Mouse (Mus musculus) forebrain, embryonic 10.5 days (tissue): ENCODE measurements around the gene Trak1. TPM values are rescaled to one million over a fixed set of nuclear protein-coding genes. Genes with fewer than 3 reads are reported as not detected.

Experiments
- DNase-seq: peaks from one replicate; pipeline ENCODE4 v3.0.0-alpha.2; 2017; ENCODE audit warnings: low spot score; ENCODE audit errors: extremely low spot score
- H3K27ac ChIP-seq: fragments of 300-500 bp; sonication (generic); 2 replicates; pipeline ENCODE4 v1.5.1; 2016; ENCODE audit warnings: mild to moderate bottlenecking
- H3K27me3 ChIP-seq: fragments of 300-500 bp; sonication (generic); 2 replicates; pipeline ENCODE4 v1.6.1; 2016; ENCODE audit warnings: mild to moderate bottlenecking; ENCODE audit not compliant: poor library complexity, severe bottlenecking
- H3K36me3 ChIP-seq: fragments of 300-500 bp; sonication (generic); replicated peaks from 2 replicates; pipeline ENCODE4 v1.6.1; 2016; ENCODE audit warnings: mild to moderate bottlenecking, moderate library complexity
- H3K4me1 ChIP-seq: fragments of 300-500 bp; sonication (generic); 2 replicates; pipeline ENCODE4 v1.6.1; 2016
- H3K4me3 ChIP-seq: fragments of 300-500 bp; sonication (generic); 2 replicates; pipeline ENCODE4 v1.5.1; 2016; ENCODE audit warnings: mild to moderate bottlenecking, moderate library complexity
- H3K9me3 ChIP-seq: fragments of 300-500 bp; sonication (generic); 2 replicates; pipeline ENCODE4 v1.6.1; 2016; ENCODE audit warnings: mild to moderate bottlenecking, moderate library complexity
- WGBS: fragments of 180-500 bp; shearing (Covaris S2); methylation state at CpG from one replicate; pipeline ENCODE4 v1.1.7; 2016; 5-methylcytosine and 5-hydroxymethylcytosine counted together
- polyA plus RNA-seq: library from polyadenylated mRNA; unstranded; fragments of >200 nt; fragmentation: Nextera tagmentation; extraction: Ambion mirVana; gene quantifications from 2 replicates; pipeline ENCODE4 v1.2.1, GENCODE M21; 2016

Gene Trak1
- polyA plus RNA-seq, 1 experiment from 2014 or later: 27.4 TPM

GRCm38 (mm10) chr9:121424281-121425164 is 127.2 kb downstream of the Trak1 start:
- no peaks in the 10 kb centered on the region for H3K27me3 ChIP-seq
- no peak for DNase-seq
- H3K9me3 ChIP-seq: no peaks in the 10 kb centered on the region
- H3K27ac ChIP-seq: no peak overlapping the region
- H3K36me3 ChIP-seq: no peaks in the 10 kb centered on the region
- peaks cover 4% of the 10 kb centered on the region; the same call in 1 of the 2 replicates for H3K4me1 ChIP-seq
- no peak overlapping the region for H3K4me3 ChIP-seq
- WGBS: 88% methylated on average over 16 of the region's 16 CpGs

- 91% methylated on average over 3 of the region's 3 CpGs for WGBS
- Histone ChIP-seq H3K36me3 (0 out of 2 replicates have a peak, but pooled peaks cover under 1% of the 10 kb centered on the region), H3K9me3 (no peaks in the 10 kb centered on the region)
Observed at GRCm38 (mm10) chr9:121426451-121426850, 129.1 kb downstream of the Trak1 start.

GRCm38 (mm10) chr9:121426902-121427301 is 129.6 kb downstream of the Trak1 start:
- no peak overlapping the region for H3K4me3 ChIP-seq
- H3K9me3 ChIP-seq: no peaks in the 10 kb centered on the region
- H3K27ac ChIP-seq: no peak overlapping the region
- 0 out of 2 replicates have a peak, but pooled peaks cover 5% of the 10 kb centered on the region for H3K36me3 ChIP-seq
- no peak for DNase-seq
- WGBS: 87% methylated on average over 5 of the region's 5 CpGs
- H3K4me1 ChIP-seq: peaks cover 12% of the 10 kb centered on the region
- no peaks in the 10 kb centered on the region for H3K27me3 ChIP-seq

More at GRCm38 (mm10) chr9:121426451-121426850, 129.1 kb downstream of the Trak1 start:
- H3K4me3 ChIP-seq: no peak overlapping the region
- no peak for DNase-seq
- peaks cover 12% of the 10 kb centered on the region for H3K4me1 ChIP-seq
- H3K27ac ChIP-seq: no peak overlapping the region
- no peaks in the 10 kb centered on the region for H3K27me3 ChIP-seq

GRCm38 (mm10) chr9:121429592-121429991 is 132.3 kb downstream of the Trak1 start:
- peaks cover 24% of the 10 kb centered on the region for H3K36me3 ChIP-seq
- DNase-seq: no peak
- H3K4me3 ChIP-seq: no peak overlapping the region
- peaks cover 9% of the 10 kb centered on the region for H3K4me1 ChIP-seq
- H3K27me3 ChIP-seq: no peaks in the 10 kb centered on the region
- no peak overlapping the region for H3K27ac ChIP-seq
- H3K9me3 ChIP-seq: no peaks in the 10 kb centered on the region
- WGBS: 89% methylated on average over 7 of the region's 7 CpGs

DNA sequence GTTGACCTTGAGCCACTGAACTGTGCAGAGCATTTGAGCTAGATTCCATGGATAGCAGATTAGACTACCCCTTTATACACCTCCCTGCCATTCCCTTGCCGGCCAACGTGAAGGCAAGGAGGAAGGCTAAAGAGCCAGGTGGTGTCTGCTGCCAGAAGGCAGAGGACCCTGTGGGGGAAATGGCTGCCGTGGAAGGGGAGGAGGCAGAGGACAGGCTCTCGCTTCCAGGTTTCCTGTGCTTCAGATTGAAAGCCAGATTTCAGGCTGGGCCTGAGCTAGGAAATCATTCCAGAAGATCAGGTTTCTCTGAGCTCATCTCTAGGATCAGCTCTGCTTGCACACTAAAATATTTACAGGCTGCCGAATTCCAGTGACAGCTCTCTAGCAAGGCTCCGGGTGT is 133.1 kb downstream of the Trak1 start:
- WGBS: 72% methylated on average over 6 of the region's 6 CpGs
- H3K27ac ChIP-seq: no peak overlapping the region
- DNase-seq: no peak
- no peaks in the 10 kb centered on the region for H3K27me3 ChIP-seq
- H3K36me3 ChIP-seq: peaks cover 27% of the 10 kb centered on the region
- peaks cover 8% of the 10 kb centered on the region for H3K4me1 ChIP-seq
- no peaks in the 10 kb centered on the region for H3K9me3 ChIP-seq
- H3K4me3 ChIP-seq: no peak overlapping the region

DNA sequence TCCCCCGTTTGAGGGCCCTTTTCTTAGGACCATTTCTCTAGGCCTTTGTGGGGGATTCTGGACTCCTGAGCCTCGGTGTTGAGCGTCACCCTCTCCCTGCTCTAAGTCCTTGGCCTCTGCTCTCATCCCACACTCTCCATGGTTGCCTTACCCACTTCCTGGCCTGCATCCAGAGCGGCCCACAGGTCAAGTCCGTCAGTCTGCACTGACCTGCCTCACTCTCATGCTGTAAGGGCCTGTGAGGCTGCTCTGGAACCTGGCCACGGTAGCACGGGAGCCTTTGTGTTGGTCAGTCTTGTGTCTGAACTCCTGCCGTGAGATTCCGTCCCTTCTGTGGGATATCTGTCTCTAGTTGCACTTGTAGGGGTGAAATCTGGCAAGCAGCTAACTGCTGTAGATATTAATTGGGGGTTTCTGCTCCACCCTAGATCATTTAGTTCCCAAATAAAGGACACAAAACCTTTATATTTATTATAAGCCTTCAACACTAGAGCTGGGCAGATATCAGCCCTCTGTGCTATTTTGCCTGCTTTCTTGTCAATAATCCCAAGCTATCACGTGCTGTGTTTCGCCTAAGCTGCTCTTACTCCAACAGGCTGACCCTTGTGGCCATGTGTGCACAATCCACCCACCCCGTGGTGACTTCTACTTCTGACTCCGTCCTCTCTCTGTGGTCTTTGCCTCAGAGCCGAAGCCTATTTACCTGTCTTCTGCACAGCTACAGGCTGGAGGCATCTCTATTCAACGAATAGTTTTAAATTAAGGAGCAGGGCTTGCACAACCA is 136.6 kb downstream of the Trak1 start:
- Histone ChIP-seq H3K9me3 (no peaks in the 10 kb centered on the region), H3K36me3 (peaks cover 27% of the 10 kb centered on the region), H3K27me3 (no peaks in the 10 kb centered on the region), H3K4me3 (no peak overlapping the region), H3K27ac (peak overlapping the region; percentile 31; the same call in 1 of the 2 replicates), H3K4me1 (peaks cover 12% of the 10 kb centered on the region)
- 91% methylated on average over 15 of the region's 15 CpGs for WGBS
- no peak for DNase-seq

GRCm38 (mm10) chr9:121435332-121435956 is 138.1 kb downstream of the Trak1 start:
- Histone ChIP-seq H3K4me3 (no peak overlapping the region), H3K27me3 (no peaks in the 10 kb centered on the region), H3K4me1 (peaks cover 6% of the 10 kb centered on the region), H3K27ac (no peak overlapping the region), H3K9me3 (no peaks in the 10 kb centered on the region), H3K36me3 (peaks cover 33% of the 10 kb centered on the region)
- WGBS: 80% methylated on average over 3 of the region's 3 CpGs
- DNase-seq: no peak

DNA sequence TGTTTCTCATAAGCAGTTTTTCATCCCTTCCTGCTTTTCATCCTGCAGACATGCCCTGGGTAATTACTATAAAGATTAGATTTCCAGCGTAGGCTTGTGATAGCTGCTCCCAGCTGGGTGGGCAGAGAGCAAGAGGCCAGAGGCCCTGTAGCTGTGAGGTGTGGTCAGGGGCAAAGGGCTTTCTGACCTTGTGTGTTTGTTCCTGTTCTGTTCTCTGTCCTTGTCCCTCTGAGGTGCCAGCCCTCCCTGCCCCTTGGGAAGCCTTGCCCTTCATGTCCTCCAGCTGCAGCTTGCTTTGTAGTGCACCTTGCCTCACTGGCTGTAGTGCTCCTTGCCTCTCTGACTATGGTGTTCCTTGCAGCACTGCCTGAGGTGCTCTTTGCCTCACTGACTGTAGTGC is 139.2 kb downstream of the Trak1 start:
- Histone ChIP-seq H3K4me1 (0 out of 2 replicates have a peak, but pooled peaks cover 4% of the 10 kb centered on the region), H3K4me3 (no peak overlapping the region), H3K9me3 (no peaks in the 10 kb centered on the region), H3K36me3 (peaks cover 43% of the 10 kb centered on the region), H3K27ac (peak overlapping the region; percentile 11; the same call in 1 of the 2 replicates), H3K27me3 (no peaks in the 10 kb centered on the region)
- WGBS: 69% methylated on average over 1 of the region's 1 CpGs
- DNase-seq: no peak

DNA sequence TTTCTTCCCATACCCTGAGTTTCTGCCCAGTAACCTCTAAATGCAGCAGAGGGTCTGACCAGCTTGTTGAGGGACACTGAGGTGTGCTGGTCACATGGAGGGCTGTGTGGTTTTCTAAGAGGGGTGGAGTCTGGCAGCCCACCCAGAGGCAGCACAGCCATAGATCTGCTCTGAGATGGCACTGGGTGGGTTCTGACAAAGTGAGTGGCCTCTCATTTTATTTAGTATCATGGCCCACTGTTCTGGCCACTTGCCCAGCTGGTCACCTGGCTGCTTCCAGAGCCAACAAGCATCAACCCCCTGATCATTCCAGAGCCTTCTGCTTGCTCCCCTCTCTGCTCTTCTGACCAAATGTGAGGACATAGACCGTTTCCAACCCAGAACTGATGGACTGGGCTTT is 144.8 kb downstream of the Trak1 start:
- no peak for DNase-seq
- no peak overlapping the region for H3K27ac ChIP-seq
- H3K27me3 ChIP-seq: no peaks in the 10 kb centered on the region
- H3K36me3 ChIP-seq: peaks cover 74% of the 10 kb centered on the region
- WGBS: 83% methylated on average over 1 of the region's 1 CpGs
- no peak overlapping the region for H3K4me3 ChIP-seq
- H3K4me1 ChIP-seq: no peaks in the 10 kb centered on the region
- no peaks in the 10 kb centered on the region for H3K9me3 ChIP-seq

DNA sequence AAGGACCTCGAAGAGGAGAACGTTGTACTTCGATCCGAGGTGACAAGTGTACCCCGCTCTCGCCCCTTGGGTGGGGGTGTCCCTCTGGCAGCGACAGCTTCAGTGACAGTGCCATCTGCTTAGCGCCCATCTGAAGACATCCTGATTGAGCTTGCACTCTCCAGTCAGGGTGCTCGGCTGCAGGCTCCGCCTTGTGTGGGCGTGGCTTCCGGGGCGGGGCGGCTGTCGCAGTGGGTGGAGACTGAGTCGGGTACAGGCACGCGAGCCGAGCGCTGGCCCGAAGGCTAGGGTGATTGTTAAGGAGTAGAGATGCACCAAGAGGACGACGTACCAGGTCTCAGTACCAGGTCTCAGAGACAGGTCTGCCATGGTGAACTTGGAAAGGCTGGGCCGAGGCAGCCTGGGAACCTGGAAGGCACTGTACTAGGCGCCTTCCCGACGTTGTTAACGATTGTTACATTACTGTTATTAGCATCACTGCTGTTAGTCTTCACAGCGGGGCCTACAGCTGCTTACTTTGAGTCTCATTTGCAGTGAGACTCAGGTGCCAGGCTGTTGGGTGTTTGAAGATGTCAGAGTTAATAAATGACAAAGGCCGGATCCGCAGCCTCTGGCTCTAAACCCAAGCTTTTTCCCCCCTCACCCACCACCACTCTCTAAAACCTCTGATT is 146.5 kb downstream of the Trak1 start:
- WGBS: 65% methylated on average over 31 of the region's 31 CpGs
- no peak for DNase-seq

GRCm38 (mm10) chr9:121444367-121444707 is 147.0 kb downstream of the Trak1 start:
- DNase-seq: no peak
- 88% methylated on average over 3 of the region's 3 CpGs for WGBS
- no peak overlapping the region for H3K4me3 ChIP-seq
- no peaks in the 10 kb centered on the region for H3K9me3 ChIP-seq
- H3K36me3 ChIP-seq: peaks cover 96% of the 10 kb centered on the region
- H3K27me3 ChIP-seq: no peaks in the 10 kb centered on the region
- no peaks in the 10 kb centered on the region for H3K4me1 ChIP-seq
- no peak overlapping the region for H3K27ac ChIP-seq

More for the DNA sequence above, 146.5 kb downstream of the Trak1 start:
- H3K4me3 ChIP-seq: no peak overlapping the region
- H3K27ac ChIP-seq: no peak overlapping the region
- H3K36me3 ChIP-seq: peaks cover 91% of the 10 kb centered on the region
- no peaks in the 10 kb centered on the region for H3K4me1 ChIP-seq
- H3K27me3 ChIP-seq: no peaks in the 10 kb centered on the region
- H3K9me3 ChIP-seq: no peaks in the 10 kb centered on the region

DNA sequence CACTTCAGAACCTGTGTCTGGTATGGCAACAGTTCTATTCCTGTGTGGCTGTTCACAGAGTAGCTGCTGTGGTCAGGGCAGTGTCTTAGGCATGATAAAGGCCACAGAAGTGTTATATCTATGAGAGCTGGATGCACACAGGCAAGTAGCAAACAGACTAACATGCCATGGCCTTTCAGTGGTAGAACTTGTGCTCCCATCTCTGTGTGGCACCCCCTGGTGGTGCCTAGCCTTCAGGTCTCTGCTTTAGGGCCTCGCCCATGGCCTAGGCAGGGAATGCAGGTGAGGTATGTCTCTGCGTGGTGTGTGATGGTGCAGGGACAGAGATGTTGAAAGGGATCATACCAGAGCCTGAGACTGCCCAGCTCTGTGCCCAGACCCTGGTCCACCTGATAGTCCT is 148.1 kb downstream of the Trak1 start:
- no peaks in the 10 kb centered on the region for H3K27me3 ChIP-seq
- H3K27ac ChIP-seq: no peak overlapping the region
- 94% methylated on average over 2 of the region's 2 CpGs for WGBS
- H3K4me1 ChIP-seq: no peaks in the 10 kb centered on the region
- no peak for DNase-seq
- H3K4me3 ChIP-seq: no peak overlapping the region
- H3K9me3 ChIP-seq: no peaks in the 10 kb centered on the region
- peaks cover 100% of the 10 kb centered on the region for H3K36me3 ChIP-seq
